Mouse (Mus musculus) left cerebral cortex, postnatal 14 days (tissue): ENCODE measurements at regions not wholly inside any gene's neighbourhood (a gene's known extent, or its start where the extent isn't known, plus 50 kb on each side); places are given as distances from the start of the nearest gene placed in this dataset.
"Not testable (repeated sequence)": the region's sequence is repeated elsewhere in the genome, so short reads cannot be mapped to it uniquely, and the experiment has no call there.

Experiments
- DNase-seq, 2 experiments: peaks; one replicate each; pipeline ENCODE4 v3.0.0; 2021 to 2022; ENCODE audit warnings: low spot score in 2 of 2, mixed read lengths in 1 of 2
- intact Hi-C: fragments of 180-260 bp; cut with DNase I; formaldehyde crosslinking; loops from one replicate; pipeline ENCODE4 v1.15.1; 2025

GRCm38 (mm10) chr3:33440905-33441304, 297.9 kb upstream of the Pex5l start:
- no peak for DNase-seq
- intact Hi-C loops = no loop called here

DNA sequence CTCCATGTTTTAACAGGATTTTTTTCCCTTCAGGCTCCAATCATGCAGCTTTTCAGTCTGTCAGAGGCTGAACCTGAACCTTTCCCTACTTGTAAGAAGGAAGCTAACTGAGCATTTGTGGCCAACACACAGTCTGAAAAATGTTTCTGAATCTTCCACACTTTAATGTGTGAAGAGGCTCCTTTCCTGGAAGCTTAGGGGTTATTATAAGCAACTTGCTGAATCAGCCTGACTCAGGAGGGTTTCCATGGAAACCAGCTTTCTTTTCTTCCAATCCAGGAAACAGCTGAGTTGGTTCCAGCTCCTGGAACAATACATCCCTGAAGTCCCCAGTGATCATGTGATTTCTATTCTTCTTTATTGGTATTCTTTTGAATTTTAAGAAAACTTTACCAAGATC, 297.5 kb upstream of the Pex5l start:
- peak; percentile 54 to 68 for DNase-seq
- intact Hi-C loops = no loop called here

- no peak for DNase-seq
- intact Hi-C loops = no loop called here
These were observed 273.9 kb upstream of the Pex5l start for GRCm38 (mm10) chr3:33416922-33417321.

GRCm38 (mm10) chr3:33416321-33416720, 273.3 kb upstream of the Pex5l start:
- DNase-seq = no peak
- intact Hi-C loops = no loop called here

GRCm38 (mm10) chr3:33401904-33402303, 258.9 kb upstream of the Pex5l start:
- no peak for DNase-seq
- intact Hi-C loops = no loop called here

GRCm38 (mm10) chr3:33399321-33399720, 256.3 kb upstream of the Pex5l start:
- DNase-seq = peak; percentile 54 to 74

GRCm38 (mm10) chr3:33398326-33398725, 255.3 kb upstream of the Pex5l start:
- DNase-seq = no peak
- intact Hi-C loops = loop anchor here (5.0 kb wide), 1 partner anchor 91 kb away; no protein-coding TSS in a partner anchor

More at GRCm38 (mm10) chr3:33399321-33399720, 256.3 kb upstream of the Pex5l start:
- intact Hi-C loops = loop anchor here (5.0 kb wide), 1 partner anchor 92 kb away; no protein-coding TSS in a partner anchor

DNA sequence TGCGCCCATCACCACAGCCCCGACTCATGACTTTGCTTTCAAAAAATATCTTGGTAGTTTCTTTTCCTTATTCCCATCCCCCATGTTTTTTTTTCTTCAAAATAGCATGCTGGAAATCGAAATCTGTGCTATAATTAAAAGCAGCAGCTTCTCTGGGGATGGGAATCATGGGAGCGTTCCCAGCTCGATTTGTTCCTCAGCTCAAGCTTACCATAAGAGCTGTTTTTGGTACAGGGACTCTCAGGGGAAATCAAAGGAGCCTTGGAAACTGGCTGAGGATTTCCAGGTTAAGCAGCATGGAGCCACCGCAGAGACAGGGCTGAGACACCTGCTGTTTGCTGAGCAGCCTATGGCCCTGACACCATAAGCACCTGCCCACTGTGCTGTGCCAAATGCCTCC, 254.2 kb upstream of the Pex5l start:
- intact Hi-C loops = loop anchor here (5.0 kb wide), 1 partner anchor 90 kb away; no protein-coding TSS in a partner anchor
- peak; percentile 48 to 67 for DNase-seq

- DNase-seq = no peak
- intact Hi-C loops = no loop called here
These were observed 249.4 kb upstream of the Pex5l start for GRCm38 (mm10) chr3:33392541-33392822.

- DNase-seq = no peak
- intact Hi-C loops = no loop called here
These were observed 248.9 kb upstream of the Pex5l start for GRCm38 (mm10) chr3:33391765-33392540.

GRCm38 (mm10) chr3:33388171-33388570, 245.1 kb upstream of the Pex5l start:
- DNase-seq = no peak

GRCm38 (mm10) chr3:33383622-33384021, 240.6 kb upstream of the Pex5l start:
- DNase-seq = no peak
- intact Hi-C loops = no loop called here

More at GRCm38 (mm10) chr3:33388171-33388570, 245.1 kb upstream of the Pex5l start:
- intact Hi-C loops = no loop called here

DNA sequence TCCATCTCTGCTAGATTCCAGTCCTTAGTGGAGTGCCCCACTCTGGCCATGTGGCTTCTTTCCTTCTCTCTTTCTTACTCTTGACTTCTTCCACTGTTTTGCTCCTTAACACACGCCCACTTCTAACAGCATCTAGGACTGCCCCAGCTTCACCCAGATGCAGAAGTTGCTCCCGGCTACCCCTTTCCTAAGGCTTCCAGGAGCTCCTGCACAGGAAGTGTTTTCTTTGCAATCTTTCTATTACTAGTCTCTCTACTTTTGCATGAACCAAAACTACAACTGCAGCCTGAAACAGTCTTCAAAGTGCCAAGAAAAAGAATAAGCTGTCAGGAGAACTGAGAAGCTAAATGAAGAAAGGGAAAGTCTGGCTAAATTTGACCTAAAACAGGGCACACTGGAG, 236.6 kb upstream of the Pex5l start:
- DNase-seq = no peak
- intact Hi-C loops = no loop called here

GRCm38 (mm10) chr3:33375161-33375560, 232.1 kb upstream of the Pex5l start:
- DNase-seq = no peak
- intact Hi-C loops = no loop called here

DNA sequence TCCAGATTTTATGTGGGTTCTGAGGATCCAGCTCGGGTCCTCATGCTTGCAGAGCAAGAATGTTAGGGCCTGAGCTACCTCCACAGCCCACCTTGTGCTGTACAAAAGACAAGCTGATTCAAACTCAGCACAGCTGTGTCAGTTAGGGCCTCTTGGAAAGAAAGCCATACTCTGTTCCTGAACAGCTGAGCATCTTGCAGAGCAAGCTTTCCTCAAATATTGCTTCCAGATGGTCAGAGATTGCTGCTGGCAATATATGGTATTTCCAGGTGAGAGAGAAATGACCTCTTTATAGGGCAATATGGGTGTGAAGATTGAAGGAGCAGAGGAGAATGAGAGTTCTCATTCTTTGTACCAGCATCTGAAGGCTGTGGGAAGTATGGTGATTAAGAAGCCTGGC, 229.8 kb upstream of the Pex5l start:
- no peak for DNase-seq
- intact Hi-C loops = no loop called here

- DNase-seq = peak in 1 of 2 experiments; percentile 29
- intact Hi-C loops = no loop called here
These were observed 220.5 kb upstream of the Pex5l start for GRCm38 (mm10) chr3:33363521-33363920.

- peak in 1 of 2 experiments; percentile 37 for DNase-seq
- intact Hi-C loops = no loop called here
These were observed 217.0 kb upstream of the Pex5l start for GRCm38 (mm10) chr3:33360030-33360429.

DNA sequence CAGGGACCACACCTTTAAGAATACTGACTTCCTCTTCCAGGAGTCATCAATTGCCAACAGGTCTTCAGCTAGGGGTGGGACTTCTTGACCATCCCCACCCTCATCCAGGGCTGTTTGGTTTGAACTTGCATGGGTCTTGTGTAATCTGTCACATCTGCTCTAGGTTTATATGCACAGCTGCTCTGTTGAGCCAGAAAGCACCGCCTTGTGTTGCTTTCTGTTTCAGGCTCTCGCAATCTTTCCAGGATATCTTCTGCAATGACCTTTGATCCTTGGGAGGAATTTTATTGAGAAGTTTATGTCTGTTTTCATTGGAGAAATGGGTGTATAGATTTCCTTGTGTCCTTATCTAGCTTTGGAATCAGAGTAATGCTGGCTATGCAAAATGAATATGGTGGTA, 210.8 kb upstream of the Pex5l start:
- intact Hi-C loops = no loop called here
- no peak for DNase-seq

- peak; percentile 38 to 39 for DNase-seq
- intact Hi-C loops = no loop called here
These were observed 207.9 kb upstream of the Pex5l start for GRCm38 (mm10) chr3:33350986-33351385.

DNA sequence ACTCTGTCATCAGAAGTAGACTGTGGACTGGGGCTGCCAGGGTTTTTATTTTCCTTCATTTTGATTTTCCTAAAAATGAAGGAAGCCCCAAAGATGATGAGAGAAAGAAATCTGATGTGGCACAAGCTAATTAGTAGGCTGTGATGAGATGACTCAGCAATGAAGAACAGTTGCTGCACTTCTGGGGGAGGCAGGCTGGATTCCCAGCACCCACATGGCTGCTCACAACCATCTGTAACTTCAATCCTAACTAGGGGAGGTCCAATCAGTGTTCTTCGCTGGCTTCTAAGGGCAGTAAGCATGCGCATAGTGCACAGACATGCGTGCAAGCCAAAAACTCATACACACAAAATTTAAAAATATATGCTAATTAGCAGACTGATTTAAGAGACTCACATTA, 191.0 kb upstream of the Pex5l start:
- intact Hi-C loops = no loop called here
- no peak for DNase-seq

DNA sequence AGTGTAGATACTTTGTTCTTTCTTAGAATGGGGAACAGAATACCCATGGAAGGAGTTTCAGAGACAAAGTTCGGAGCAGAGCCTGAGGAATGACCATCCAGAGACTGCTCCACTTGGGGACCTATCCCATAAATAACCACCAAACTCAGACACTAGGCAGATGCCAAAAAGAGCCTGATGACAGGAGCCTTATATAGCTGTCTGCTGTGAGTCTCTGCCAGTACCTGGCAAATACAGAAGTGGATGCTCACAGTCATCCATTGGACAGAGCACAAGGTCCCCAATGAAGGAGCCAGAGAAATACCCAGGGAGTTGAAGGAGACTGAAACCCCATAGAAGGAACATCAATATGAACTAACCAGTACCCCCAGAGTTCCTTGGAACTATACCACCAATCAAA, 174.6 kb upstream of the Pex5l start:
- DNase-seq, intact Hi-C loops: not testable (repeated sequence)
